In the genomic region with DNA sequence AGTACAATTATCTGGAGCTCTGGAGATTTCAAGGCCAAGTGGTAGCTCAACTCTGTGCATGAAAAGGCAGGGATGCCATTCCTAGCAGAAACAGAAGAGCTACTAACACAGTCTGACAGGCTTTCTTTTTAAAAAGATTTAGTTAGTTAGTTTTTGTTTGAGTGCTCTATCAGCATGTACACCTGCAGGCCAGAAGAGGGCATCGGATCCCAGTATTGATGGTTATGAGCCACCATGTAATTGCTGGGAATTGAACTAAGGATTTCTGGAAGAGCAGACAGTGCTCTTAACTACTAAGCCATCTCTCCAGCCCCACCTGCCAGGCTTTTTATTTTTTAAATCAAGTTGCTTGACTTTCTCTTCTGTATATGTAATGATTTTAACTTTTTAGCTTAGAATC, we compare ENCODE assay signal across 21 mouse cellular contexts. TPM values are rescaled to one million over a fixed set of nuclear protein-coding genes. Genes with fewer than 3 reads are reported as not detected.
A peak's percentile ranks its signal among the peaks of the same experiment; 100 is the strongest.
DNase-seq lines count a peak whose midpoint lies in the region; ATAC-seq and TF ChIP-seq lines count a peak whose summit lies in the region.
"Had no signal": no experiment of that assay in that cellular context is flagged by ENCODE, and none has a peak within 500 bp of the region (broad histone marks: within the 10 kb centered on the region; RNA-seq: fewer than 3 reads in every experiment).

No protein-coding gene starts in this region.

- no peak for ATAC-seq in CD4-positive, CD25-positive, alpha-beta regulatory T cell, adult 4 months
- ATAC-seq: Patski had no signal

- WGBS in forebrain, embryonic 10.5 days, result 93% methylated on average over 1 of the region's 1 CpGs

- H3K27me3 ChIP-seq in forebrain, embryonic 10.5 days (ENCODE audit: poor library complexity, severe bottlenecking), result no peaks in the 10 kb centered on the region
- H3K27me3 ChIP-seq: liver, embryonic 15.5 days had no signal

- no peak overlapping the region for H3K27ac ChIP-seq in left cerebral cortex, adult 2 months
- no peak overlapping the region for H3K27ac ChIP-seq in forebrain, embryonic 10.5 days
- H3K27ac ChIP-seq: limb, embryonic 10.5 days; liver, embryonic 15.5 days; macrophage had no signal

- H3K4me3 ChIP-seq in left cerebral cortex, adult 2 months, result no peak overlapping the region
- no peak overlapping the region for H3K4me3 ChIP-seq in forebrain, embryonic 10.5 days
- H3K4me3 ChIP-seq: limb, embryonic 10.5 days; liver, embryonic 15.5 days had no signal

- intact Hi-C loops in left cerebral cortex, adult 2 months (cut with DNase I), result no loop called here

- H3K36me3 ChIP-seq in forebrain, embryonic 10.5 days (replicated peaks), result no peaks in the 10 kb centered on the region
- H3K36me3 ChIP-seq: limb, embryonic 10.5 days; liver, embryonic 15.5 days had no signal

- no peaks in the 10 kb centered on the region for H3K9me3 ChIP-seq in forebrain, embryonic 10.5 days
- H3K9me3 ChIP-seq: limb, embryonic 10.5 days; liver, embryonic 15.5 days had no signal

- peak; percentile 48 for DNase-seq in CD4-positive, CD25-positive, alpha-beta regulatory T cell, adult 2 months (ENCODE audit: low read depth, low spot score)
- no peak for DNase-seq in left cerebral cortex, adult 2 months (ENCODE audit: extremely low spot score in 1 of 2, low spot score in 2 of 2)
- no peak for DNase-seq in left cerebral cortex, adult 8-10 months (ENCODE audit: low spot score in 2 of 2)
- DNase-seq in A20 (ENCODE audit: low read depth, low spot score), result peak; percentile 68
- DNase-seq in R1 (ENCODE audit: low read depth, low spot score), result peak; percentile 35
- DNase-seq in yolk sac, embryonic 10.5 days (ENCODE audit: low spot score), result no peak
- DNase-seq in forebrain, embryonic 10.5 days (ENCODE audit: extremely low spot score, low spot score), result no peak
- DNase-seq: cerebellum, adult 11 months; cerebellum, postnatal 25 days; kidney, postnatal 25 days; midbrain, embryonic 14.5 days; right cerebral cortex, postnatal 25 days; thymus, adult 18-20 months had no signal

- H3K4me1 ChIP-seq in forebrain, embryonic 10.5 days, result no peaks in the 10 kb centered on the region
- H3K4me1 ChIP-seq: limb, embryonic 10.5 days had no signal

- TF ChIP-seq CTCF in left cerebral cortex, adult 2 months (IDR thresholded peaks at IDR 0.05), result peak; percentile 15

RNA-seq across cellular contexts. Expression of gene Cacfd1, which starts 12.2 kb away (rescaled TPM):
- 10 to 100 TPM; 18.6 to 18.9 TPM for polyA plus RNA-seq in CD4-positive, CD25-positive, alpha-beta regulatory T cell, adult 4 months (2017; shearing (Covaris generic))
- 10 to 100 TPM; 46.3 to 48.2 TPM for total RNA-seq in left cerebral cortex, adult 2 months (2021)
- total RNA-seq in left cerebral cortex, adult 8-10 months (2022), result 10 to 100 TPM; 42.4 to 46.5 (median 44.1) TPM
- polyA plus RNA-seq in forebrain, embryonic 10.5 days (2016; fragmentation: Nextera tagmentation; extraction: Ambion mirVana), result 101 and 103 TPM in 2 replicates

RNA-seq across cellular contexts. Expression of gene Adamts13, which starts 24.3 kb away (rescaled TPM):
- polyA plus RNA-seq in CD4-positive, CD25-positive, alpha-beta regulatory T cell, adult 4 months (2017; shearing (Covaris generic)), result not detected
- 1 to 10 TPM; 1.8 to 2.3 TPM for total RNA-seq in left cerebral cortex, adult 2 months (2021)
- 1 to 10 TPM; 1.2 to 1.6 (median 1.4) TPM for total RNA-seq in left cerebral cortex, adult 8-10 months (2022)
- not detected in 2 replicates for polyA plus RNA-seq in forebrain, embryonic 10.5 days (2016; fragmentation: Nextera tagmentation; extraction: Ambion mirVana)
- total RNA-seq: hematopoietic stem cell, adult 5-6 weeks had no signal
- polyA plus RNA-seq: embryonic facial prominence, embryonic 11.5 days; heart, embryonic 14.5 days; macrophage; midbrain, embryonic 14.5 days had no signal

RNA-seq across cellular contexts. Expression of gene Slc2a6, which starts 30.3 kb away (rescaled TPM):
- polyA plus RNA-seq in CD4-positive, CD25-positive, alpha-beta regulatory T cell, adult 4 months (2017; shearing (Covaris generic)), result 1 to 10 TPM; 2.4 to 5.6 TPM
- total RNA-seq in left cerebral cortex, adult 2 months (2021), result 10 to 100 TPM; 28.9 to 29.1 TPM
- 10 to 100 TPM; 21.1 to 28.3 (median 27.8) TPM for total RNA-seq in left cerebral cortex, adult 8-10 months (2022)
- 1.6 and 2.1 TPM in 2 replicates for polyA plus RNA-seq in forebrain, embryonic 10.5 days (2016; fragmentation: Nextera tagmentation; extraction: Ambion mirVana)

RNA-seq across cellular contexts. Expression of gene Rexo4, which starts 33.3 kb away (rescaled TPM):
- polyA plus RNA-seq in CD4-positive, CD25-positive, alpha-beta regulatory T cell, adult 4 months (2017; shearing (Covaris generic)), result 10 to 100 TPM; 55.5 to 76.3 TPM
- 10 to 100 TPM; 60.1 to 69.6 TPM for total RNA-seq in left cerebral cortex, adult 2 months (2021)
- total RNA-seq in left cerebral cortex, adult 8-10 months (2022), result 10 to 100 TPM; 43.4 to 54.7 (median 46.8) TPM
- 57.1 and 59.0 TPM in 2 replicates for polyA plus RNA-seq in forebrain, embryonic 10.5 days (2016; fragmentation: Nextera tagmentation; extraction: Ambion mirVana)

Comparison
In these comparisons a context has a peak if more than half of its experiments do, and no peak if none do; other contexts are left out.
1. DNase-seq: peak in CD4-positive, CD25-positive, alpha-beta regulatory T cell, adult 2 months (single experiment), A20 (single experiment) and R1 (single experiment); none in left cerebral cortex, adult 2 months (0 of 2), left cerebral cortex, adult 8-10 months (0 of 2), yolk sac, embryonic 10.5 days (single experiment) and forebrain, embryonic 10.5 days (single experiment).